Mouse (Mus musculus) neural tube, embryonic 11.5 days (tissue): ENCODE measurements around the gene Gfap. TPM values are rescaled to one million over a fixed set of nuclear protein-coding genes. Genes with fewer than 3 reads are reported as not detected.

ENCODE experiments used
- ATAC-seq: fragments of 200-750 bp; cut with Nextera tagmentation; 2 replicates; pipeline ENCODE4 v1.8.0; 2017; ENCODE audit warnings: moderate number of reproducible peaks, mild to moderate bottlenecking, moderate TSS enrichment, moderate library complexity; ENCODE audit not compliant: insufficient read depth, low FRiP score, low TSS enrichment
- DNase-seq: peaks from one replicate; pipeline ENCODE4 v3.0.0-alpha.2; 2015; ENCODE audit warnings: low spot score
- H3K27ac ChIP-seq: fragments of 300-500 bp; sonication (generic); 2 replicates; pipeline ENCODE4 v1.5.1; 2014; ENCODE audit warnings: low read depth, mild to moderate bottlenecking, low read length
- H3K27me3 ChIP-seq: fragments of 300-500 bp; sonication (generic); 2 replicates; pipeline ENCODE4 v1.6.1; 2014; ENCODE audit warnings: mild to moderate bottlenecking, low read length, mixed read lengths; ENCODE audit not compliant: control insufficient read depth, insufficient read depth
- H3K36me3 ChIP-seq: fragments of 300-500 bp; sonication (generic); 2 replicates; pipeline ENCODE4 v1.6.1; 2014; ENCODE audit warnings: mild to moderate bottlenecking, low read length, moderate library complexity, mixed read lengths; ENCODE audit not compliant: control insufficient read depth, insufficient read depth
- H3K4me1 ChIP-seq: fragments of 300-500 bp; sonication (generic); 2 replicates; pipeline ENCODE4 v1.6.1; 2014; ENCODE audit warnings: low read length, mixed read lengths; ENCODE audit not compliant: control insufficient read depth, insufficient read depth
- H3K4me2 ChIP-seq: fragments of 300-500 bp; sonication (generic); 2 replicates; pipeline ENCODE4 v1.6.1; 2014; ENCODE audit warnings: low read depth, mild to moderate bottlenecking, moderate library complexity
- H3K4me3 ChIP-seq: fragments of 300-500 bp; sonication (generic); 2 replicates; pipeline ENCODE4 v1.5.1; 2014; ENCODE audit warnings: low read depth, low read length
- H3K9ac ChIP-seq: fragments of 300-500 bp; sonication (generic); 2 replicates; pipeline ENCODE4 v1.6.1; 2014; ENCODE audit warnings: mild to moderate bottlenecking, low read length
- H3K9me3 ChIP-seq: fragments of 300-500 bp; sonication (generic); 2 replicates; pipeline ENCODE4 v1.6.1; 2016; ENCODE audit warnings: low read length; ENCODE audit not compliant: control insufficient read depth
- WGBS: fragments of 180-500 bp; shearing (Covaris S2); extraction: QIAGEN DNeasy Blood & Tissue Kit; methylation state at CpG from one replicate; pipeline ENCODE4 v1.1.7; 2014; 5-methylcytosine and 5-hydroxymethylcytosine counted together
- polyA plus RNA-seq: library from polyadenylated mRNA; unstranded; fragments of >200 nt; fragmentation: Nextera tagmentation; extraction: Ambion mirVana; gene quantifications from 2 replicates; pipeline ENCODE4 v1.2.1, GENCODE M21; 2014

Gene Gfap
- 0.12 and 0.20 TPM in 2 replicates for polyA plus RNA-seq

DNA sequence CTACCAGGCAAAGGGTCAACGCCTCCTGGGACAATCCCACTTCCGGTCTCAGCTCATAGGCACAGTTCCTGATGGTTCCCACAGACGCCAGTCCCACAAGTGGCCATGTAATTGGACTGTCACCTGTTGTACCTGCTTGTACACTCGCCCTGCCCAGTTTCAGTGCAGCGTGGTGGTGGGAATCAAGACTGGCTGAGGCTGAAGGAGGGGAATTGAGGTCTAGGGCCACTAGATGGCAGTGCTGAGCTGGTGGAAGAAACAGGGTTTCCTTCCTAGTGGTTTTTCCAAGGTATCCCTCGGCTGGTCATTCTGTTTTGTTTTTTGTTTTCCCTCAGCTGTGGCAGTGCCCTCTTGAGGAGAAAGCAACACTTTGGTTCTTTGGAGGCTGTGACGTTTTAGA is at the start of gene Gfap:
Gene Gfap (minus strand): TSS at position 150 of the 400 bp plus-strand sequence.
- no peak within 1 kb of the TSS for H3K4me2 ChIP-seq
- peak; percentile 85 for DNase-seq
- H3K4me3 ChIP-seq = no peak within 1 kb of the TSS
- WGBS = 10% methylated on average over 7 of the region's 7 CpGs
- H3K27me3 ChIP-seq = peaks cover 5% of the 10 kb centered on the region; the same call in 1 of the 2 replicates
- ATAC-seq = no peak
- H3K27ac ChIP-seq = no peak within 1 kb of the TSS
- H3K9ac ChIP-seq = no peak within 1 kb of the TSS
- H3K4me1 ChIP-seq = no peaks in the 10 kb centered on the region
- peaks cover 3% of the 10 kb centered on the region for H3K36me3 ChIP-seq
- no peaks in the 10 kb centered on the region for H3K9me3 ChIP-seq

DNA sequence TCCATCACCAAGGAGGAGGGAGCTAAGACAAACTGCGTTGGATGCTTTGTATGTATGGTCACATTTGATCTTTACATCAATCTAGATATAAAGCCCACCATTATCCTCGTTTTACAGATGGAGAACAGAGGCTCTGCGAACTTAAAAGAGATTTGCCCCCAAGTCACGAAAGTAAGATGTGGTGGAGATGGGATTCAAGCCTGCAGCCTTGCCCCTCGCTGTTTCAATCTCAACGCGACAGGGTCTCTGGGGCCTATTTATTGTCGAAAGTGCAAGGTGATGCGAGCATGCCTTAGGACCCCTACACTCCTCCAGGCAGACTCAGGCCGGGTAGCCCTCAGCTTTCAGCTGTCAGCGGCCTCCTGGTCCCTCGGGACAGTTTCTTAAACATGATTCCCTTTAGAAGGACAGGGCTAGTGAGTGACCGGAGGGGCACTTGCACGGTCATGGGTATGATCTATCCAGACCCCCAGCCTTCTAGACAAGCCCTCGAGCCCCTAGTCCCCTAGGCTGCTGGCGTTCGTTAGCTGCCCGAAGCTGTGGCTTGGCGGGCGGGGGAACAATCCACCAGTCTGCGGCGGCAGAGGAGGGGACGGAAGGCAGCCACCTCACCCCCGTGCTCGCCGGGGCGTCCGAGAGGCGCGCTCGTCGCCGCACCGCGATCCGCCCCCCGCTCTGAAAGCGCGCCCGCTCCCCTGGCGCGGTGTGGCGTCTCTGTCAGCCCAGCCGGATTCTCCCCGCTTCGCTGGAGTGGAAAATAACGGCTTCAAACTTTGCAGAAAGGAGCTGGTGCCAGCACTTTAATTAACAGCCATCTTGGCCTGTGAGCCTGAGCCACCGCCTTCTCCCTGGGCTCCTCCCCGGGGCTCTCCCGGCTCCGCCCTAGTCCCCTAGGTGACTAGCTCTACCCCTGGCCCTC is 47.6 kb upstream of the Gfap start:
- Histone ChIP-seq H3K4me2 (peak overlapping the region; percentile 67), H3K9me3 (no peaks in the 10 kb centered on the region), H3K4me3 (peak overlapping the region; percentile 36), H3K4me1 (peaks cover 14% of the 10 kb centered on the region; the same call in 1 of the 2 replicates), H3K27ac (no peak overlapping the region), H3K9ac (peak overlapping the region; percentile 49), H3K36me3 (no peaks in the 10 kb centered on the region), H3K27me3 (peaks cover 73% of the 10 kb centered on the region)
- ATAC-seq = no peak
- peak; percentile 51 for DNase-seq
- under 1% methylated on average over 51 of the region's 51 CpGs for WGBS

DNA sequence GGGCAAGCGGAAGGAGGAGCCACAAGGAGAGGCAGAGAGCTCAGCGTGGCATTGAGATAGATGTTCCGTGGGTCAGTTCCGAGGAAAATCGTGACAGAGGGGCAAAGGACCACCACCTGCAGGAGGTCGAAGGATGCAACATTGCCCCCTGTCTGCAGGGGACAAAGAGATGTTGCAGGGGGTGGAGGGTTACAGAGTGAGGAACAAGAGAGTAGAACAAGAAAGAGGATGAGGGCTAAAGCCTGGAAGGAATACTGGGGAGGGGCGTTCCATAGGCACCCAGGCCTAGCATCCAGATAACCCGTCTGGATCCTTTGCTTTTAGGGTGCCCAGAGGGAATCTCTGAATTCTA is 46.3 kb upstream of the Gfap start:
- Histone ChIP-seq H3K9ac (no peak overlapping the region), H3K27me3 (peaks cover 76% of the 10 kb centered on the region), H3K36me3 (no peaks in the 10 kb centered on the region), H3K4me1 (peaks cover 11% of the 10 kb centered on the region; the same call in 1 of the 2 replicates), H3K27ac (no peak overlapping the region), H3K9me3 (no peaks in the 10 kb centered on the region), H3K4me2 (peak overlapping the region; percentile 65), H3K4me3 (no peak overlapping the region)
- DNase-seq = no peak
- no peak for ATAC-seq
- WGBS = 7% methylated on average over 8 of the region's 8 CpGs

DNA sequence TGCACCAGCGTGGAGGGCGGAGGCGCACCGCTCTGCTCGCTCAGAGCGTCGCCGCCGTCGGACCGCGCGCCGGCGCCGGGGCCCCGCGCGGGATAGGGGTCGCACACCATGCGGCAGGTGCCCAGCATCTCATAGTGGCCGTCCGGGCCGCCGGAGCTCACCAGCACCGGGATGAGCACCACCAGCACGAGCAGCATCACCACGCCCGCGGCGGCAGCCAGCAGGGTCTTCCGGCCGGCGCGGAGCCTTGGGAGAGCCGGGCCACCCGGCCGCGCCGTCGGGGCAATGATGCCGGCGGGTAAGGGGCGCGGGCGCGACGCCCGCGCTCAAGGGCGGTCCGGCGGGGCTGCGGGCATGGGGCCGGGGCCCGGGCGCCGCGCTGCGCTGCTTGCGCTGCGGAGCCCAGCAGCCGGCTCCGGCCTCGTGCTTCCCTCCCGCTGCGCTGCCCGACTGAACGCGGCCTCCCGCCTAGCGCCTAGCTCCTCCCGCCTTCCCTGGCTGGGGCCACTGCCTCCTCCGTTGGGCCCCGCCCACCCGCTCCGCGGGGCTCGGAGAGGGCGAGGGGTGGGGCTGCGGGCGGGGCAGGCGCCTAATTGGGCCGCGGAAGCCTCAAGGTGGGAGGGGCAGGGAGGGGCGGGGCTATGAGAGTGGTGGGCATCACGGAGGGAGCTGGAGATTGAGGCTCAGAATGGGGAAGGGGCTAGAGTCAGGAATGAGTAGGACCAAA is 45.7 kb upstream of the Gfap start, which contains the start of gene C1ql1:
Gene C1ql1 (minus strand): TSS at position 424 of the 727 bp plus-strand sequence.
- H3K4me1 ChIP-seq = peaks cover 11% of the 10 kb centered on the region; the same call in 1 of the 2 replicates
- 0% methylated on average over 62 of the region's 87 CpGs for WGBS
- H3K27ac ChIP-seq = no peak within 1 kb of the TSS

DNA sequence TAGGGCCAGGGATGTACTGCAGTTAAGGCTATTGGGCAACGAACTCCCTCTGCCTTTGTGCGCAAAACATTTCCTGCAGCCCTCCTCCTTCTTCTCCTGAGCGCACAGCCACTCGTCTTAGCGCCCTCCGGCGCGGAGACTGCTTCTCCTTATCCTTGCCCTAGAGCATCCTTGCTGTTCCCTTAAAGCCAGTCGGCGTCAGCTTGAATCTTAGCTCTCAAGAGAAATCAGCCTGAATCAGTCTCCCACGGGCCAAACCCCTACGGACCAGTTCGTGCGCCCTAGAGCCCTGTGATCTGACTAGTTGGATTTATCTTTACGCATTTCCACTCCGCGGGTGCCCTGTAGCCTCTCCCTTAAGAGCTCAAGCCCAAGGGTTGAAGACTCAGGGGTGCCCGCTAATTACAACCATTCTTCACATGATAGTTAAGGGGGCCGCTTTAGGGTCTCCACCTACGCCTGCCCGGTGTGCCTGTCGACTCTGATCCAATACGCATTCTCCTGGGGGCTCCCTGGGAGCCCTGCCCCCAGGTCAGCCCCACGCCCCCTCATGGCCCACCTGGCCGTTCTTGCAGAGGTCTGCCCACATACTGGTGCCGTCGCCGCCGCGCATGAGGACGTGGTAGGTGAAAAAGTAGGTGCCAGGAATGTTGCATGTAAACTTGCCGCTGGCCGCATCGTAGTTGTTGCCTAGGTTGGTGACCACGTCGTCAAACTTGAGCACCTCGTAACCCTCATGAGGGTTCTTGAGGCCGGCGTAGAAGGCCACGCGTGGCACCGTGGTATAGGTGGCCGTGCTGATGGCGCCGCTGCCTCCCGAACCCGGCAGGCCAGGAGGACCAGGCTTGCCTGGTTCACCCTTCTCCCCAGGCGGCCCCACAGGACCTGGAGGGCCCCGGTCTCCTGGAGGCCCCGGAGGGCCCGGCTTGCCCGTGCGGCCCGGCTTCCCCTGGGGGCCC is 44.9 kb upstream of the Gfap start:
- WGBS = 2% methylated on average over 53 of the region's 54 CpGs
- Histone ChIP-seq H3K27me3 (peaks cover 72% of the 10 kb centered on the region), H3K9ac (peak overlapping the region; percentile 52), H3K9me3 (no peaks in the 10 kb centered on the region), H3K4me2 (peak overlapping the region; percentile 65), H3K27ac (no peak overlapping the region), H3K36me3 (no peaks in the 10 kb centered on the region), H3K4me3 (peak overlapping the region; percentile 33), H3K4me1 (peaks cover 11% of the 10 kb centered on the region; the same call in 1 of the 2 replicates)
- DNase-seq (peak; percentile 44), ATAC-seq (0 out of 2 replicates have a peak, but pooled peaks have one; percentile 3)

More for the DNA sequence above, 45.7 kb upstream of the Gfap start, which contains the start of gene C1ql1:
- Histone ChIP-seq H3K9me3 (no peaks in the 10 kb centered on the region), H3K9ac (peak within 1 kb of the TSS; percentile 52), H3K36me3 (no peaks in the 10 kb centered on the region), H3K4me2 (peak within 1 kb of the TSS; percentile 65), H3K4me3 (peak within 1 kb of the TSS; percentile 33), H3K27me3 (peaks cover 75% of the 10 kb centered on the region)
- ATAC-seq = peak; percentile 79
- peak; percentile 94 for DNase-seq

DNA sequence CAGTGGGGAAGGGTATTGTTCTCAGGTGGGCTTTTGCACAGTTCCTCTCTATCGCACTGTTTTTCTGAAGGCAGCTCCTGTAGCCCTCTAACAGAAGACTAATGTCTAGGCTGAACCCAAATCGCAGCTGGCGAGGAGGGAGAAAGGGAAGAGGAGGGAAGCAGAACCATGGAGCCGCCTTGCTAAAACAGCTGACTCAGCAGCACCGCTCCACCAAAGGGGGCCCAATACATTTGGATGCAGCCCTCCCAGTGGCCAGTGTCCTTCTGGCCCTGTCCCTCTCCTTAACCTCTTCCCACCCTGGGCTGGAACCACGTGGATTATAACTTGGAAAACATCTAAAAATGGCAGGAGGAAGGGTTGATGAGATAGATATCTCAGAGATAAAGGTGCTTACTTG is 40.5 kb upstream of the Gfap start:
- no peak overlapping the region for H3K9ac ChIP-seq
- WGBS = 57% methylated on average over 5 of the region's 6 CpGs
- no peaks in the 10 kb centered on the region for H3K36me3 ChIP-seq
- ATAC-seq (no peak), DNase-seq (no peak)
- peaks cover 35% of the 10 kb centered on the region for H3K27me3 ChIP-seq
- no peak overlapping the region for H3K27ac ChIP-seq
- H3K4me1 ChIP-seq = peaks cover 12% of the 10 kb centered on the region; the same call in 1 of the 2 replicates
- H3K4me3 ChIP-seq = no peak overlapping the region
- H3K9me3 ChIP-seq = no peaks in the 10 kb centered on the region
- H3K4me2 ChIP-seq = no peak overlapping the region

DNA sequence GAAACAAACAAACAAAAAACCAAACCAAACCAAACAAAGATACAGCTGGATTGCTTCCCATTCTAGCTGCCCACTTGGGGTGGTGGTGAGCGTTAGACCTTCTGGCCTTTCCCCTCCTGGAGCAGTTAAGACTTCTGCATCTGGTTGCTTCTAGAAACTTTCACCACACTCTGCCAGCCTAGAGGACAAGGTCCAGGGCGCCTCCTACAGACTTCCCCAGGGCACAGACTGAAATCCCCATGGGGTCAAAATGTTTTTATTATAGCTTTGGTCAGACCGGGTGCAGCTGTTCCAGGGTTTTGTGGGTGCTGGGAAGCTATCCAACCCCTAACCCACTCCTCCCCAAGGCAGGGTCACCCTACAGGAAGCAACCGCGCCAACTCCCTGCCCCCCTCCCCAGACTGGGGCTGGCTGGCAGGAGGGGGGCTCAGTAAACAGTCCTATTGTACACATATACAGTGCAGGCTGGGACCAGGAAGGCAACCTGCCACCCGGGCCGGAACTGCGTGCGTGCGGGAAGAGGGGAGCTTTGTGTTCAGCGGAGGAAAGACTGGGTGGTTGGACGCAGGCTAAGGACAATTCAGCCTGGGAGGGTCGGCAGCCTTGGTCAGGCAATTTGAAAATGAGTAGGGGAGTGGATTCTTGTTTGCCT is 38.4 kb upstream of the Gfap start:
- ATAC-seq (no peak), DNase-seq (no peak)
- Histone ChIP-seq H3K27ac (no peak overlapping the region), H3K4me3 (no peak overlapping the region), H3K27me3 (peaks cover 14% of the 10 kb centered on the region), H3K4me2 (no peak overlapping the region), H3K4me1 (peaks cover 12% of the 10 kb centered on the region; the same call in 1 of the 2 replicates), H3K9ac (0 out of 2 replicates have a peak overlapping the region, but pooled peaks have one; percentile 11), H3K9me3 (no peaks in the 10 kb centered on the region), H3K36me3 (no peaks in the 10 kb centered on the region)
- WGBS = 45% methylated on average over 13 of the region's 13 CpGs
